Mouse (Mus musculus): ENCODE measurements around the gene Krcc1.

DNA sequence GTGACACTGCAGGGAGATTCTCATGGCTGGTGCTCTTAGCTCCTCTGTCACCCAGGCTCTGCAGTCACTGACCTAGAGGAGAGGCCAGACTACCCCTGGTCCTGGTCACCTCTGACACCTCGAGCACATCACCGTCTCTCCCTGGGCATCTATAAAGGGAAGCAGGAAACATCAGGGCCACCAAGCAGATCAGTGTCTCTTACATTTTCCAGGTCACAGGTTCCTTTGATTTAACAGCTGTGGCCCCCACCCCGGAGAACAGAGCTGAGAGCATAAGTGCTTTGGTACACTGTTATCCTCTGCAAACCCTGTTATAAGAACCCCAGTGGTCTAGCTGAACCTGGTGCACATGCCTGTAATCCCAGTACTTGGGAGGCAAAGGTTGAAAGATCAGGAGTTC, 61.6 kb downstream of the Krcc1 start:
- TF ChIP-seq EP300 (IDR thresholded peaks at IDR 0.05; ENCODE audit: low read length): no peak
- no peak for TF ChIP-seq POLR2AphosphoS2 (IDR thresholded peaks at IDR 0.05; ENCODE audit: low read depth, low read length)
- no peak for TF ChIP-seq CTCF (conservative IDR thresholded peaks at IDR 0.05 in 1 of 2, IDR thresholded peaks at IDR 0.05 in 1 of 2; ENCODE audit: low read depth in 2 of 2, low read length in 2 of 2)
- no peak for TF ChIP-seq ZMIZ1 (IDR thresholded peaks at IDR 0.05; ENCODE audit: low read depth, low read length)
- no peak for TF ChIP-seq ZC3H11A (IDR thresholded peaks at IDR 0.05; ENCODE audit: low read depth, low read length)
- no peak for TF ChIP-seq JUN (IDR thresholded peaks at IDR 0.05; ENCODE audit: insufficient read depth, low read depth, low read length)
- TF ChIP-seq USF1 (IDR thresholded peaks at IDR 0.05; ENCODE audit: low read depth, low read length): no peak
- no peak for TF ChIP-seq E2F4 (IDR thresholded peaks at IDR 0.05; ENCODE audit: insufficient replicate concordance, low read depth, low read length)
- TF ChIP-seq GABPA (IDR thresholded peaks at IDR 0.05; ENCODE audit: insufficient replicate concordance, low read depth, low read length): no peak
- TF ChIP-seq MXI1 (IDR thresholded peaks at IDR 0.05; ENCODE audit: low read depth, low read length): no peak
- TF ChIP-seq POLR2A (IDR thresholded peaks at IDR 0.05; ENCODE audit: low read depth, low read length): no peak
- TF ChIP-seq TCF12 (IDR thresholded peaks at IDR 0.05; ENCODE audit: low read depth, low read length): no peak

Data from CH12.LX (cell line).